Mouse (Mus musculus): ENCODE data around the gene Daam1. TPM values are rescaled to one million over a fixed set of nuclear protein-coding genes. Genes with fewer than 3 reads are reported as not detected.

Gene Daam1
- polyA plus RNA-seq, 1 experiment from 2014 or later: 9.6 TPM

GRCm38 (mm10) chr12:72023572-72023971 is 192.7 kb downstream of the Daam1 start:
- no peak for ATAC-seq (ENCODE audit: low read depth)
- no peaks in the 10 kb centered on the region for H3K36me3 ChIP-seq (ENCODE audit: control insufficient read depth, insufficient read depth)
- no peaks in the 10 kb centered on the region for H3K9me3 ChIP-seq (replicated peaks; ENCODE audit: control insufficient read depth, low read length)
- H3K27ac ChIP-seq (ENCODE audit: low read length): no peak overlapping the region
- no peaks in the 10 kb centered on the region for H3K4me1 ChIP-seq (ENCODE audit: control insufficient read depth, low read depth, low read length)
- no peaks in the 10 kb centered on the region for H3K27me3 ChIP-seq (ENCODE audit: control insufficient read depth, insufficient read depth, low read depth, low read length)
- 73% methylated on average over 5 of the region's 5 CpGs for WGBS (ENCODE audit: insufficient replicate concordance)
- no peak overlapping the region for H3K4me3 ChIP-seq (ENCODE audit: low read depth, low read length)
- H3K9ac ChIP-seq (ENCODE audit: low read depth, low read length): no peak overlapping the region
- H3K4me2 ChIP-seq (ENCODE audit: low read depth, low read length): no peak overlapping the region

DNA sequence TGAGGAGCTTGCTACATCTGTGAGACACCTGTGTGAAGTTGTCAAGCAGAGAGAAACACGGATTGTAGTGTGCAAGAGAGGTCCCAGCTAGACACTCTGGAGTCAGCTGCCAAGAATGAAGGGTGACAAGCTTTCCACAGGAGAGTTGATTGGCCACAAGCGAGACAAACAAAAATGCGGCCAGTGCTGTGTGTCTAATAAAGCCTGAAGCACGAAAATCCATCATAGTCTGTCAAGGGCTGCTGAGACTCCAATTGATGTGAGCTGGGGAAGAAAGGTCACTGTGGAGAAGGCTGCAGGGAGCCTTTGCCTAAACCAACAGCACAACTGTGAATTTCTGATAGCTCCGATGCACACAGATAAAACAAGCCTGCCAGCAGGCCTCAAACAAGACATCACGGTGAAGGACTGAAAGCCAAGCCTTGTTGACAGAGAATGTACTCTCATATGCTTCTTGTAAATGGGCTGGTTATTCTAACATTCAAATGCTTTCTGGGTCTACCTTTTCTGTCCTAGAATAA is 194.5 kb downstream of the Daam1 start:
- Histone ChIP-seq H3K4me2 (ENCODE audit: low read depth, low read length) (no peak overlapping the region), H3K27me3 (ENCODE audit: control insufficient read depth, insufficient read depth, low read depth, low read length) (no peaks in the 10 kb centered on the region), H3K36me3 (ENCODE audit: control insufficient read depth, insufficient read depth) (no peaks in the 10 kb centered on the region), H3K27ac (ENCODE audit: low read length) (no peak overlapping the region), H3K4me3 (ENCODE audit: low read depth, low read length) (no peak overlapping the region), H3K9ac (ENCODE audit: low read depth, low read length) (no peak overlapping the region), H3K4me1 (ENCODE audit: control insufficient read depth, low read depth, low read length) (no peaks in the 10 kb centered on the region), H3K9me3 (replicated peaks; ENCODE audit: control insufficient read depth, low read length) (no peaks in the 10 kb centered on the region)
- no peak for ATAC-seq (ENCODE audit: low read depth)
- 54% methylated on average over 6 of the region's 6 CpGs for WGBS (ENCODE audit: insufficient replicate concordance)

- no peak for ATAC-seq (ENCODE audit: low read depth)
- H3K27me3 ChIP-seq (ENCODE audit: control insufficient read depth, insufficient read depth, low read depth, low read length): no peaks in the 10 kb centered on the region
- H3K9me3 ChIP-seq (replicated peaks; ENCODE audit: control insufficient read depth, low read length): no peaks in the 10 kb centered on the region
- WGBS (ENCODE audit: insufficient replicate concordance): 71% methylated on average over 5 of the region's 5 CpGs
- no peak overlapping the region for H3K4me3 ChIP-seq (ENCODE audit: low read depth, low read length)
- no peaks in the 10 kb centered on the region for H3K36me3 ChIP-seq (ENCODE audit: control insufficient read depth, insufficient read depth)
- H3K4me1 ChIP-seq (ENCODE audit: control insufficient read depth, low read depth, low read length): no peaks in the 10 kb centered on the region
- H3K27ac ChIP-seq (ENCODE audit: low read length): no peak overlapping the region
- H3K9ac ChIP-seq (ENCODE audit: low read depth, low read length): no peak overlapping the region
- H3K4me2 ChIP-seq (ENCODE audit: low read depth, low read length): no peak overlapping the region
Observed at GRCm38 (mm10) chr12:72031171-72031570, 200.3 kb downstream of the Daam1 start.

DNA sequence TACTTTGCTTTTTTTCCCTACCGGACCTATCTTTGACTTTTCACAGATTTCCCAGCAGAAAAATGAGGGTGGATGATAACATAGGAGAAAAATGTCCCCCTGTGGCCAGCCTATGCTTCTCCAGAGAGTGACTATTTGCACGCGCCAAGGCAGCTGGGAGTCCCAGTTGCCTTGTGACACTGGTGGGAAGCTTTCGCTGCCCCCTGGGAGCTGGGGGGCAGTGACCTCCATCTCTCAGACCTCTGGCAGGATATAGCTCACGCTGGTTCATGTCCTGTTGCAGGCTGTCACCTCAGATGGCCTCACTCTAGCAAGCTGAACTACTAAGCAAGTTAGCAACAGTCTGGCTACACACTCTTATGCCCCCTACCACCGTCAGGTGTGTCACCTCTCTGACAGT is 200.9 kb downstream of the Daam1 start:
- Histone ChIP-seq H3K4me3 (ENCODE audit: low read depth, low read length) (no peak overlapping the region), H3K27me3 (ENCODE audit: control insufficient read depth, insufficient read depth, low read depth, low read length) (no peaks in the 10 kb centered on the region), H3K4me2 (ENCODE audit: low read depth, low read length) (no peak overlapping the region), H3K9ac (ENCODE audit: low read depth, low read length) (no peak overlapping the region), H3K27ac (ENCODE audit: low read length) (no peak overlapping the region), H3K4me1 (ENCODE audit: control insufficient read depth, low read depth, low read length) (no peaks in the 10 kb centered on the region), H3K9me3 (replicated peaks; ENCODE audit: control insufficient read depth, low read length) (no peaks in the 10 kb centered on the region), H3K36me3 (ENCODE audit: control insufficient read depth, insufficient read depth) (no peaks in the 10 kb centered on the region)
- ATAC-seq (ENCODE audit: low read depth): no peak
- WGBS (ENCODE audit: insufficient replicate concordance): 67% methylated on average over 6 of the region's 6 CpGs

DNA sequence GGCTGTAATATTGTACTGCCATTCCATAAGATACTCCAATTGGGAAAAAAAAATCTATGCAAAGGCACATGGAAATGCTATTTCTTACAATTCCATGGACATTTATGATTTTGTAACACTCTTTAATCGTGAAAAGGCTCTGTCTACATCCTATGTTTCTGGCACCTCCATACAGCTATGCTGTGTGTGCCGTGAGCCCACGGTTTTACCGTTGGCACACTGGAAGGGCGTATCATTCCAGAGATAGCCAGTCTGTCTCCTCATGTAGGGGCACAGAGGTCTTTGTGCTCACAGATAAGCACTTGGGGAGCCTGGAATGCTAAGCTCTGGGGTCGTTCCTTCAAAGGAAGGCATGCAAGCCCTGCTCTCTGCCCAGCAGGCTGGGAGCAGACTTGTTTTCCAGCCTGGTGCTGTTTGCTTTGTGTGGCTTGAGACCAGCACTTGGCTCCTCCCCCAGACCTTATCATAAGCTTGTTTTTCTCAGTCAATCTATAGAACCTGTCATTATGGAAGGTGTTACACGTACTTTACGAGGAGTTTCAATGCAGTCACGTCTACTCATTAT is 205.3 kb downstream of the Daam1 start:
- no peaks in the 10 kb centered on the region for H3K36me3 ChIP-seq (ENCODE audit: control insufficient read depth, insufficient read depth)
- no peak overlapping the region for H3K27ac ChIP-seq (ENCODE audit: low read length)
- H3K4me3 ChIP-seq (ENCODE audit: low read depth, low read length): no peak overlapping the region
- no peak overlapping the region for H3K9ac ChIP-seq (ENCODE audit: low read depth, low read length)
- ATAC-seq (ENCODE audit: low read depth): no peak
- no peaks in the 10 kb centered on the region for H3K27me3 ChIP-seq (ENCODE audit: control insufficient read depth, insufficient read depth, low read depth, low read length)
- no peaks in the 10 kb centered on the region for H3K9me3 ChIP-seq (replicated peaks; ENCODE audit: control insufficient read depth, low read length)
- no peak overlapping the region for H3K4me2 ChIP-seq (ENCODE audit: low read depth, low read length)
- WGBS (ENCODE audit: insufficient replicate concordance): 42% methylated on average over 9 of the region's 9 CpGs
- no peaks in the 10 kb centered on the region for H3K4me1 ChIP-seq (ENCODE audit: control insufficient read depth, low read depth, low read length)

GRCm38 (mm10) chr12:72037049-72037448 is 206.2 kb downstream of the Daam1 start:
- no peak overlapping the region for H3K4me2 ChIP-seq (ENCODE audit: low read depth, low read length)
- H3K4me1 ChIP-seq (ENCODE audit: control insufficient read depth, low read depth, low read length): no peaks in the 10 kb centered on the region
- H3K27me3 ChIP-seq (ENCODE audit: control insufficient read depth, insufficient read depth, low read depth, low read length): no peaks in the 10 kb centered on the region
- no peak overlapping the region for H3K9ac ChIP-seq (ENCODE audit: low read depth, low read length)
- no peaks in the 10 kb centered on the region for H3K9me3 ChIP-seq (replicated peaks; ENCODE audit: control insufficient read depth, low read length)
- no peak overlapping the region for H3K4me3 ChIP-seq (ENCODE audit: low read depth, low read length)
- no peak overlapping the region for H3K27ac ChIP-seq (ENCODE audit: low read length)
- WGBS (ENCODE audit: insufficient replicate concordance): 58% methylated on average over 6 of the region's 6 CpGs
- ATAC-seq (ENCODE audit: low read depth): no peak
- H3K36me3 ChIP-seq (ENCODE audit: control insufficient read depth, insufficient read depth): no peaks in the 10 kb centered on the region

- Histone ChIP-seq H3K4me3 (ENCODE audit: low read depth, low read length) (no peak overlapping the region), H3K36me3 (ENCODE audit: control insufficient read depth, insufficient read depth) (no peaks in the 10 kb centered on the region), H3K9me3 (replicated peaks; ENCODE audit: control insufficient read depth, low read length) (no peaks in the 10 kb centered on the region), H3K9ac (ENCODE audit: low read depth, low read length) (no peak overlapping the region), H3K27ac (ENCODE audit: low read length) (no peak overlapping the region), H3K4me1 (ENCODE audit: control insufficient read depth, low read depth, low read length) (no peaks in the 10 kb centered on the region), H3K4me2 (ENCODE audit: low read depth, low read length) (no peak overlapping the region), H3K27me3 (ENCODE audit: control insufficient read depth, insufficient read depth, low read depth, low read length) (no peaks in the 10 kb centered on the region)
- WGBS (ENCODE audit: insufficient replicate concordance): 46% methylated on average over 2 of the region's 2 CpGs
- no peak for ATAC-seq (ENCODE audit: low read depth)
Observed at GRCm38 (mm10) chr12:72038866-72039265, 208.0 kb downstream of the Daam1 start.

DNA sequence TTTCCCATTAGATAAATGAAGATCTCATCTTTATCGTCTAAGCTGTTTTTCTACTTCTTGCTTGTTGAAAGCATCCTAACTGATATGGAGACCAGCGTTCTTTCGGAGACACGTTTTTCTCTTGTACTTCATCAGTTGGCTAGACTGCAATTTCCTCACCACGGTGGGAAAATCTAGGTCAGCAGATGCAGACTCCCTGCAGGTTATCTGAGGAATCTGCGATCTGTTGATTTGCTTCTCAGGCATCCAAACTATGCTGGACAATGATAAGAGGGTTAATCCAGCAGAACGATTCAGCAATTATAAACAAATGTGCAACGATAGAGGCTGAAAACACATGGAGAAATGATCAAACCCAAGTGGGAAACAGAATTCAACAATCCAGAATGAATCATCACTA is 208.6 kb downstream of the Daam1 start:
- no peak overlapping the region for H3K4me2 ChIP-seq (ENCODE audit: low read depth, low read length)
- H3K4me3 ChIP-seq (ENCODE audit: low read depth, low read length): no peak overlapping the region
- no peaks in the 10 kb centered on the region for H3K4me1 ChIP-seq (ENCODE audit: control insufficient read depth, low read depth, low read length)
- no peaks in the 10 kb centered on the region for H3K27me3 ChIP-seq (ENCODE audit: control insufficient read depth, insufficient read depth, low read depth, low read length)
- no peaks in the 10 kb centered on the region for H3K9me3 ChIP-seq (replicated peaks; ENCODE audit: control insufficient read depth, low read length)
- no peak overlapping the region for H3K9ac ChIP-seq (ENCODE audit: low read depth, low read length)
- 52% methylated on average over 8 of the region's 8 CpGs for WGBS (ENCODE audit: insufficient replicate concordance)
- H3K36me3 ChIP-seq (ENCODE audit: control insufficient read depth, insufficient read depth): no peaks in the 10 kb centered on the region
- no peak for ATAC-seq (ENCODE audit: low read depth)
- no peak overlapping the region for H3K27ac ChIP-seq (ENCODE audit: low read length)

GRCm38 (mm10) chr12:72041238-72041637 is 210.4 kb downstream of the Daam1 start:
- 67% methylated on average over 3 of the region's 3 CpGs for WGBS (ENCODE audit: insufficient replicate concordance)
- H3K4me1 ChIP-seq (ENCODE audit: control insufficient read depth, low read depth, low read length): no peaks in the 10 kb centered on the region
- H3K9me3 ChIP-seq (replicated peaks; ENCODE audit: control insufficient read depth, low read length): no peaks in the 10 kb centered on the region
- H3K4me3 ChIP-seq (ENCODE audit: low read depth, low read length): no peak overlapping the region
- H3K4me2 ChIP-seq (ENCODE audit: low read depth, low read length): no peak overlapping the region
- ATAC-seq (ENCODE audit: low read depth): no peak
- no peaks in the 10 kb centered on the region for H3K36me3 ChIP-seq (ENCODE audit: control insufficient read depth, insufficient read depth)
- no peaks in the 10 kb centered on the region for H3K27me3 ChIP-seq (ENCODE audit: control insufficient read depth, insufficient read depth, low read depth, low read length)
- H3K27ac ChIP-seq (ENCODE audit: low read length): no peak overlapping the region
- H3K9ac ChIP-seq (ENCODE audit: low read depth, low read length): no peak overlapping the region
